Mouse (Mus musculus) gastrocnemius, postnatal 36 days (tissue): ENCODE measurements around the gene Bcan. TPM values are rescaled to one million over a fixed set of nuclear protein-coding genes. Genes with fewer than 3 reads are reported as not detected.

ENCODE experiments used
- DNase-seq, 2 experiments: peaks; one replicate each; pipeline ENCODE4 v3.0.0; 2022
- intact Hi-C: fragments of 180-260 bp; cut with DNase I; formaldehyde crosslinking; loops from one replicate; pipeline ENCODE4 v1.15.1; 2025
- total RNA-seq, 2 experiments: library from RNA; stranded (reverse); gene quantifications; 2 replicates each; pipeline ENCODE4 v1.2.3; 2021

The Bcan gene
- total RNA-seq, 2 experiments from 2014 or later: 0.08 to 0.17 TPM

DNA sequence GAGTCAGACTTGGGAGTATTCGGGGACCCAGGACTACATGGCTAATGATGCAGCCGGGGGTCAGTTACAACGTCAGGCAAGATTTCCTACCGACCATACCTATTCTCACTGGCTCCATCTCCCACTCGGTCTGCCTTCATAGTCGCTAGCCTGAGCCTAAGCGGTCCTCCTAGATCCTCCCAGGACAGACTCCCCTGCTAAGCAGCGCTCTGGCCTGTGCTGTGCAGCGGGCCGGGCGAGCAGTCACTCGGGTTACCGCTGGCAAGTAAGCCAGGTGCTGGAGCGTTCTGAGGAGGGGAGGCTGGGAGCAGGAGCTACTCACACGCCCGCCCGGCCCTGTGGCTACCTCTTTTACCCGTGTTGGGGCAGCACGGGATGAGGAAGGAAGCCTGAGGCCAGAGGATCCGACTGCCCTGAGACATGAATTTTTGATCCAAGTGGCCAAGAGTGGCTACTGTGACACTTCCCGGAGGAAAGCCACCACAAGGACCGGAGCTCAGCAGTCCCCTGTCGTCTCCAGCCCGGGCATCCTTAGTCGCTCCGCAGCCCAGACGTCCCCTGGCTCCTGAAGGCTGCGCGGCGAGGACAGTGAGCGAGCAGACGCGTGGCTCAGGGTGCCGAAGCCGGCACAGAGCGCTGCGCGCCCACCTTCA lies 661 bp downstream of the Bcan start:
- intact Hi-C loops: loop anchor here (1.0 kb wide), 1 partner anchor 28 kb away; the partner anchor contains the start of gene Hapln2
- DNase-seq: no peak

DNA sequence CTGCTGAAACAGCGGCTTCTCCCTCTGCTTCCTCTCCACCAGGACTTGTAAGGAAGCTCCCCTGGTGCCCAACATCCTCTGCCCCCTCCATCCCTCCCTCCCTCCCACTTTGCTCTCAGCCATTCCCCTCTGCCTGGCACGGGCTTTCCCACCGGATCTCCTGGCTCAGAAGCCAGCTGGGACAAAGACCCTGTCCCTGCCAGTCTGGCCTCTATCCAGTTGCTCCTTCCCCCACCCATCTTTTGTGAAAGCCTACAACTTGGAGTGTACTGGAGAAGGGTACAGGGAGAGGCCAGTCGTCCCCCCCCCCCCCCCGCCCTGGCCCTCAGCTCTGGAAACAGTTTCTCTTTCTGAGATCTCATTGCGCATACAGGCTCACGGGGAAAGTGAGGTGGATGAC lies 1.3 kb downstream of the Bcan start:
- no peak for DNase-seq
- intact Hi-C loops: loop anchor here (1.0 kb wide), 1 partner anchor 29 kb away; the partner anchor contains the start of gene Hapln2

DNA sequence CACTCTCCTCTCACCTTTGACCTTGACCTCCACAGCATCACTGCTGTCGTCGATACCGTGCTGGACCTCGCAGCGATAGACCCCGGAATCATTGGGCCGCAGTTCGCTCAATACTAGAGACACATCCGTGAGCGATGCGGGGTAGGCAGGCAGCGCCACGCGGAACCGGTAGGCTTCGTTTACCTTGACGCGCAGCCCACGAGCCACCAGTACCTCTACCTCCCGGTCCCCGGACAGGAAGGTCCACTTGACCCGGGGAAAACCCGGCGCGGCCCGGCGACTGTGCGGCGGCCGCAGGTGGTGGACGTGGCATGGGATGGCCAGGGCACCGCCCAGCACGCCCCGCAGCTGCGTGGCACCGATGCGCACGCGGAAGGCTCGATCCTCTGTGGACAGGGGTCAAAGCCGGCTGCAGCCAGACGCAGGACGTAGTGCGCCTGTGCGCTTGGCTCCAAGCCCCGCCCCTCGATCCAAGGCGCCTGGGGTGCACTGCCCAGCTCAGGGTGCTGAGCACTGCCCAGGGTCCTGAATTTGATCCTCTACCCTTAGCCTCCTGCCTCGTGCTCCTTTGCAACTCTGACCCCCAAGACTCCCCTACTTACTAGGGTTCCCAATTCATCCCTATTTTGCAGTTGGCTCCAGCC lies 2.9 kb downstream of the Bcan start:
- intact Hi-C loops: no loop called here
- no peak for DNase-seq

DNA sequence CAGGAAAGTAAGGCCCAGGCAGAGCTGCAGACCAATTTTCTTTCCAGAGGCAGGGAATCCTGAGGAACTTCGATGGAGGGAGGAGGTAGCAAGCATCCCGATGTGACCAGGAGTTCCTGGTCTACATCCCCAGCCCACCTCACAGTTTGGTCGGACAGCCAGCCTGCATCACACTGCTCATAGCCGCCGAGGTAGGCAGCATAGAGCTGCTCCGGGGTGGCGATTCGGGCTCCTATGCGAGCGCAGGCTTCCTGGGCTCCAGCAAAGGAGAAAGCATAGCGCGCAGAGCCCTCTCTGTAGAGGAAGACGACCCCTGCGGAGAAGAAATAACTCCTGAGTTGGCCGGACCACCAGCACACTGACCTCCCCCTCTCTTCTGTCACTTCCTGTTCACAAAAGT lies 3.6 kb downstream of the Bcan start:
- intact Hi-C loops: no loop called here
- no peak for DNase-seq

DNA sequence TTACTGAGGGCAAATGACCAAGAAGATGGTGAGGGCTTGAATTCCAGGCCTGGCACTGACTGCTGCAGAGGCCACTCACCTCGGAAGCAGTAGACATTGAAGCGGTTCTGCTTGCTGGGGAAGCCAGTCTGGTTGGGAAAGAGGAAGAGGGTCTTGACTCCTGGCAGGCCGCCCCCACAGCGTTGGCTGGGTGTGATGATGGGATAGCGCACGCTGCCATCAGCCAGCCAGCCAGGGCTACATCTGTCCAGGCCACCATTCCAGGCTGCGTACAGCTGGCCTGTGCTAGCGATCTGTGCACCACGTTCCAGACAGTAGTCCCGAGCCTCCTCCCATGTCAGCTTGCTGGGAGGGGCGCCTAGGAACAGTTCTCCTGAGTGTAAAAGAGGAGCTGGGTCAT lies 4.7 kb downstream of the Bcan start:
- intact Hi-C loops: no loop called here
- DNase-seq: no peak

DNA sequence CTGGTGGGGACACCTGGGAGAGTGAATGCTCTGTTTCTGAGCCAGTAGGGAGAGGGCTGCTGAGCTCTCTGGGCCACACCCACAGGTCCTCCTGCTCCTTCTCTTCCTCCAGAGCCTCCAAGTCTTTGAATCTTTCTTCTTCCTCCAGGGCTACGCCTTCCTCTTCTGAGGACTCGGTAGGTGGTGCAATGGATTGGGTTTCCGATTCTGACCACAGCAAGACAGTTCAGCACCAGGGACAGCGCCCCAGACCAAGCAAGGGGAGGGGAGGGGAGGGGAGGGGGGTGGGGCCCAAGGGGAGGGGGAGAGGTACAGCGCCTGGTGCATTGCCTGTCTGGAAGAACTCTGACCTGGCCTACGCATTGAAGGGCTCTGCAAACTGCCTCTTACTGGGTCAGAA lies 6.6 kb downstream of the Bcan start:
- intact Hi-C loops: no loop called here
- no peak for DNase-seq

DNA sequence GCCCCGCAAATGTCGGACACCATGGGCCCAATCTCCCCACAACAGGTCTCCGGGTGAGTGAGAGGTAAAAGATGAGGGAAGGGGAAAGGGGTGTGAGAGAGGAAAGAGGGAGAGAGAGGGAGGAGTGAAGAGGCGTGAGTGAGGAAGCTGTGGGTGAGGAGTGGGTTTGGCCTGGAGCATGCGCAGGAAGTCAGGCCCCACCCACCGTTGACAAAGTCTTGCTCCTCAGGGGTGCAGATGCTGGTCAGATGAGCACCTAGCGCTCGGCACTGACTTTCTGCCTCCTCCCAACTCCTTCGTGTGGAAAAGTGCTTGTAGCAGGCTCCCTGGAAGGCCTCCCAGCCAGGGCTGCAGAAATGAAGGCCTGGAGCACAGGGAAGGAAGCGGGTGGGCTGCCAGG lies 10.1 kb downstream of the Bcan start:
- intact Hi-C loops: loop anchor here (2.0 kb wide), 1 partner anchor 45 kb away; no protein-coding TSS in a partner anchor
- DNase-seq: no peak

DNA sequence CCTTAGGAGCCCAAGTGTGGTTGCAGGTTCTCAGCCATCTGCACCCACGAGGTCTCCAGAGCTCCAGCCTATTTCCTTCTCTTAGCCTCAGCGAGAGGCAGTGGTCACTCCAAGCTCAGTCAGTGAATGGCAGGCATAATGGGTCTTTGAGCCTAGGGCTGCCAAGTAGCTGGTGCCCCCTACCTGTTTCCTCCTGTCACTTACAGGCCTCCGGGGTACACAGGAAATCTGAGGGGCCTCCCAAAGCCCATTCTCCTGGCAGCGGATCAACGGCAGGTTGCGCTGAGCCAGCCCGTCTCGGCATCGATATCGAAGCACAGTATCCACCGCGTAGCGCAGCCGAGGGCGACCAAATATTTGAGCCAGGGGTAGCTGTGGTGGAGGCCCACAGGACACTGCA lies 12.0 kb downstream of the Bcan start:
- no peak for DNase-seq
- intact Hi-C loops: no loop called here

DNA sequence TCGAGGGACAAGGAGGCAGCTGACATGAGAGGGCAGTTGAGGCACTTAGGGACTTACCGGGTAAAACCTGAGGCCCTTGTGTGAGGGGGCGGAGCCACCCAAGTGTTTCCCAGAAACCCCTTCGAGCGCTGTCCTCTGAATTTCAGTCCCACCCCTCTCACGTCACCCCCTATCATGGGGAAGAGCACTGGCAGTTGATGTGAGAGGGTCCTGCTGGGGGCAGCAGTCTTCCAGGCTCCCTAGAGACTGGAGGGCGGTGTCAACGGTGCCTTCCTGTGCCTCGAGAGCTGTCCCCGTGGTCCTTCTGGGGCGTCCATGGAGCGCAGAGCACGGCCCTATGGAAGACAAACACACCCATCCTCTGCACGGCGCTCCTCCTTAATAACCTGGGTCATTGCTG lies 12.4 kb downstream of the Bcan start:
- no peak for DNase-seq
- intact Hi-C loops: loop anchor here (1.0 to 2.0 kb wide), 2 partner anchors 17 to 51 kb away; no protein-coding TSS in a partner anchor

DNA sequence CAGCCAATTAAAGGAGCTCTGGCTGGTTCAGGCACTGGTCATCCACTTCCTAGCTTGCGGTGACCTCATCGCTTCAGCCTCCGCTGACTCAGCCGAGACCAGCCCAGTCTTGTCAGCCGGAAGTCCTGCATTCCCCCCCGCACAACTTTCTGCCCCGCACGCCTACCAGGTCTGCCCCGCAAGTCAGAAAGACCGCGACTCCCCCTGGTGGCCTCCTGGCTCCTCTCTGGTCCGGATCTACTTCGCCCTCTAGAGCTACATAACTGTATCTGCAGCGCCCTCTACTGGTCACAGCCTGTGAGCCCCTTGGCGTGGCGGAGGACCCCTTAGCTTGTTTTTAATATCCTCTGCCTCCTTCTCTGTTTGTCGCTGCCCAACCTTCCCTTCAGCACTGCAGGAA lies 13.2 kb downstream of the Bcan start:
- intact Hi-C loops: loop anchor here (1.0 to 2.0 kb wide), 2 partner anchors 17 to 50 kb away; no protein-coding TSS in a partner anchor
- peak; percentile 92 to 94 for DNase-seq

DNA sequence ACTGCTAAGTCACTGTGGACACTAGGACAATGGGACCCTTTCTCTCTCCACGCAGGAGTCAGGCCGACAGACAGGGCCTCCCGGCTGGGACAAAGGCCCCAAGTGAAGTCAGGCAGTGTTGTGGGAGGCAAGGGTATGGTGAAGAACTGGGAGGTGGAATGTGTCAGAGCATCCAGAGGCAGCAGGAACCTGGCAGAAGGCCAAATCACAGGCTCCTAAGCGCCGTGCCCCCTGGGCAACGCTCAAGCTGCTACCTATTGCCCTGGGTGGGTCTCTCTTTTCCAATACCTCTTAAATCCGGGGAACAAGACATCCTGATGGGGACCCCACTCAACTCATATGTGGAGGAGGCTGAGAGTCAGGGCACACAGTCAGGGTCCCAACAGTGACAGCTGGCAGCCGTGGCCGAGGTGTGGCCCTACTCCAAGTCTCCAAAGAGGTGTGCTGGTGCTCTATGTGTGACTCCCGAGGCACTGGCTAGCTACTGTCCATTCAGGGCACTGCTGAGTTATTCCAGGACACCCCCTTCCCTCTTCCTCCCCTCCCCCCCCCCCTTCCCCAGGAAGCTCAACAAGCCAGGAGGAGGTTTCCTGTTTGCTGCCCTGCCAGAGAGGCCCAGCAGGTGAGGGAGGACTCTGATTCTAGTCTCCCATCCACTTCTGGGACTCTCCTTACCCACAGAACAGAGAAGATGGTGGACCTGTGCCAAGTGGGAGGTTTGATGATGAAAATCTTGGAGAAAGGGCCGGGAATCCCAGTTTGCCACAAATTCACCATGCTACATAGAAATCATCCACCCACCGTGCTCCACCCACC lies 14.3 kb downstream of the Bcan start:
- intact Hi-C loops: loop anchor here (2.0 kb wide), 1 partner anchor 49 kb away; no protein-coding TSS in a partner anchor
- no peak for DNase-seq

DNA sequence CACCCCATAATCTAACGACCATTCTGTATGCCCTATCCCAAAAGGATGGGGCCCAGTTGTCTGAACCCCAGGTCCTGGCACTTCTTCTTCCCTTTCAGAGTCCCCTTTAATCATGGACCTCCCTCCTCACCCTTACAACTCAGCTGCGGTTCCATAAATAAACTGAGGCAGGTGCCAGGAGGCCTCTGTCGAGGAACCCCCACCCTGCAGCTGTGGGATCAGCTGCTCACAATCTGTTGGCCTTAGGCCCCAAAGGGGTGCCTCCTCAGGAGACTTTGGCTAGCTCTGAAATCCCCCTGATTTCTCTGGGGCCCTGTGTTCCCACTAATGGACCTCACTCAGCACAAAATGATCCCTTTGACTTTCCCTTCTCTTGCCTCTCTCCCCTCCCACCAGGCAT lies 15.9 kb downstream of the Bcan start:
- intact Hi-C loops: no loop called here

DNA sequence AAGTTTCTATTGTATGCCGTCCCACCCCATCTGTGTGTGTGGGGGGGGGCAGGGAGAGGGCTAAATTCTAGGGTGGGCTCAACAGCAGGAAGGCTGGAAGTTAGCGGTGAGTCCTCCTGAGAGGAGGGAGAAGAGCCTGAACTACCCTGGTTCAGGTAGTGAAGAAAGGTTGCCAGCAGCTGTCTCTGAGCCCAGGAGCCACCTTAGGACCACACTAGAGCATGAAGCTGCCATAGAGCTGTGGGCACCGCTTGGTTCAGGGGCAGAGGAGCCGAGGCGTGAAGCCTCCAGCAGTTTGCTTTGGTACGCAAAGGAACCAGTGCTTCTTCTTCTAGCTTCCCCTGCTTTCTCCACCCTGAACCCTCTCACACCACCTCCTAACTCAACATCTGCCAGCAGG lies 16.4 kb downstream of the Bcan start:
- intact Hi-C loops: no loop called here
- no peak for DNase-seq

More for the DNA sequence above, 15.9 kb downstream of the Bcan start:
- DNase-seq: no peak

DNA sequence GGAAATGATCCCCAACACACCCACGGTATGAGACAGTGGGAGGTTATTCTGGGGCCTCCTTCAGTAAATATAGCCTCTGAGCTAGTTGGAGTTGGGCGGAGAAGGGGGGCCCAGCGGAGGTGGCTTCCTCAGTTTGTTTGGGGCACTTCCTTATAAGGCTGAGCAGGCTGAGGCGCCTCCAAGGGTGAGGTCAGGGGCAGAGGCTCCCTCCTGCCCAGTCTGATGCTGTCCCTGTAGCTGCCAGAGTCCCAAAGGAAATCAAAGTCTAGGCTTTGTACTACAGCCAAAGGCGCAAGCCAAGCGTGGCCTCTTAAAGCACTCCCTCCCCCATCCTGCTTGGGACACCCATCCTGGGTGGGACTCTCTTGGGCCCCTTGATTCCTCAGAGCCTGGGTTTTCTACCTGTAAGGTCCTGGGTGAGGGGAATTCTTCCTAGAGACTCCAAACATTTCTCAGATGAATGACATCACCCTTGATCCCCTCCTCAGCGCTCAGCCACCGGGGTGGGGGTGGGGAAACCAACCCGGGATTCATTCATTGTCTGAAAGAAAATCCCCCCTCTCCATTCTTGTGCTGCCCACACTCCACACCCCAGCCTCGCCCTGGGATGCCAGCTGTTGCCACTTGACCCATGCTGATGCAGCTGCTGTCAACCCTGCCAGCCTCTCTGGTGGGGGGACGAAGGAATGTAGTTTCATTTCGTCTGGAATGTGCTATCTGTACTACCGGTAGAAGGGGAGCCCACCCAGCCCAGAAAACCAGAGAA lies 17.0 kb downstream of the Bcan start:
- intact Hi-C loops: no loop called here
- peak in 1 of 2 experiments; percentile 36 for DNase-seq

DNA sequence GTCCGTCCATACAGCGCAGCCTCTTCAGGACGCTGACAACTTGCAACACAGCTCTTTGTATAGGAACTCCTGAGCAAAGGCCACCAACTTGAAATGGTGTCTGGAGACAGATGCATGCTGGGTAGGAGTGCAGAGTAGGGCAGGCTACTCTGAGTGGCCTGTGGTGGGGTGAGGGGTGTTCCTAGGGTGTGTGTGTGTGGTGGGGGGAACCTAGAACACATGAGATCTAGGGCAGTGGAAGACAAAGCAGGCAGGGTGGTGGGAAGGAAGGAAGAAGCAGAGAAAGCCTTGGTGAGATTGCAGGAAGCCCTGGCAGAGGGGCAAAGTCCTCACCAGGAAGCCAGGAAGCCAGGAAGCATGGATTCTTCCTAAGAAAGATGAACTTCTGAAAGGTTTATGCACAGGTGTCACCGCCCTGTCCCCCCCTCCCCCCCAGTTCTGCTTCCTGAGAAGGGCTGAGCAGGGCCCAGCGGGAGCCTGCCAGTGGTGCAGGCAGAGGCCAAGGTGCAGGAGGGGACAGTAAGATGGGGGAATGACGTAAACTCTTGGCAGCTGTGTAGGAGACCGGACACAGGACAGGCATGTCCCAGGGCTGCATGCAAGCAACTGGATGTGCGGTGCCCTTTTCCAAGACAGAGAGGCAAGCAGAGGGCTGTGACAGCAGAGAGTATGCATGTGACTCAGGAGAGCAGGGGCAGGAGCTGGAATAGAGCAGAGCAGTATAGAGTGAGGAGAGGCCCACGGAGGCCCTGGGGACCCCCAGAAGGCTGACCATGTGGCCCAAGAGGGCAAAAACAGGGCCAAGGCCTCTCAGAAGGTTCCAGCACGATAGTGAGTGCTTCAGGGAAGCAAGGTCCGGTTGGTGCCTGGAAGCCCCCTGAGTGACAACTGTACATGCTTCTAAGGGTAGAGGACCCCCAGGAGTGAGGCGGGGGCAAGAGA lies 17.9 kb downstream of the Bcan start:
- intact Hi-C loops: no loop called here
- DNase-seq: peak in 1 of 2 experiments; percentile 59

DNA sequence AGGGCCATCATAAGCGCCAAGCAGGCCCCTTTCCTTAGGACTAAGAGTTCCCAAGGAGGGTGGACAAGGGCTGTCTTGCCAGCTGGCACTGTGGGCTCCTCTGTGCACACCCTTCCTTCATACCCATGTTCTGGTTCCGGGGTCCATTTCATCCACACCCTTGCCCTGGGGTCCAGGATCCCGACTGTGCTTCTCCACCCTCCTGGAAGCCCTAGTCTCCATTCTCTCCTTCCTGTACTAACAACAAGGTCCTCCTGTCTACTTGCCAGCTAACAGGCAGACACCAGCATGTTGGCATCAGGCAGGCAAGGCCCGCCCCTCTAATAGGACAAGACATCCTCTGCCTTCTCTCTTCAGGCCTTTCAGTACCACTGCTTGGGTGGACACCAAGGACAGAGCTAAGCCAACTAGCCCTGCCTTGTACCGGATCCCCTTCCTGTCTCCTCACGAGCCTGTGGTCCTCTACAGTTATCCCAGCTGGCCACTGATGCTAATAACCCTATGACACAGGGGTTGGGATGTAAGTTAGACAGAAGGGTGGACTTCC lies 18.7 kb downstream of the Bcan start:
- DNase-seq: no peak
- intact Hi-C loops: no loop called here

DNA sequence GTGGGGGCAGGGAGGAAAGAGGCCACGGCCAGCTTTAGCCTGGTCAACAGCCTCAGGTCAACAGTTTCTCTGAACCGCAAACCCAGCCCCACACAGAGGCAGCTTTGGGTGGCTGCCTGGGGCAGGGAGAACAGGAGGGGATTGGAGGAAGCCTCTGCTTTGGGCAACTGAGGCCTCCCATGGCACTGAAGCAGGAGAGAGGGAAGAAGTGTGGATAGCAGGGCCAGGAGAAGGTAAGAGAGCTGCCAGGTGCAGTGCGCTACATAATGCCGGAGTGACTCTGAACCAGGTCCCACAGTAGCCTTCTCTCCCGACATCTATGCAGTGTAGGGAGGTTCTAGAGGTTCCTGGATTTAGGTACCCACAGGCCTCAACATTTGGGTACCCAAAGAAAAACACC lies 19.3 kb downstream of the Bcan start:
- intact Hi-C loops: no loop called here
- DNase-seq: no peak

DNA sequence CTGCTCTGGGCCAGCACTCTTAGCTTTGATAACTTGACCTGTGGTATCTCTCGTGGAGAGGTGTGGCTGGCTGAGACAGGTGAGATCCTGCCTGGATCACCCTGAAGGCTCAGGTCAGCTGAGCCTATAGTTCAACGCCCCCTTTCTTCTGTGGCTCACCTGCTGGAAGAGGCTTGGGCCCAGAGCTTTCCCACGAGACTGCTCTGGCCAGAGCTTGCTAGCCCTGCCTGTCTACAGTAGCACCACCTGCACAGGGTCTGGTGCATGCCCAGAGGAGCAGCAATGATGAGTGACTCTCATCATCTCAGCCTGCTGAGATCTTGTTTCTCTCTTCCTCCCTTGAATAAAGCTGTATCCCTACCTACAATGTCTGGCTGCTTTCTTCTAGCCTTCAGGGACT lies 19.9 kb downstream of the Bcan start:
- no peak for DNase-seq

DNA sequence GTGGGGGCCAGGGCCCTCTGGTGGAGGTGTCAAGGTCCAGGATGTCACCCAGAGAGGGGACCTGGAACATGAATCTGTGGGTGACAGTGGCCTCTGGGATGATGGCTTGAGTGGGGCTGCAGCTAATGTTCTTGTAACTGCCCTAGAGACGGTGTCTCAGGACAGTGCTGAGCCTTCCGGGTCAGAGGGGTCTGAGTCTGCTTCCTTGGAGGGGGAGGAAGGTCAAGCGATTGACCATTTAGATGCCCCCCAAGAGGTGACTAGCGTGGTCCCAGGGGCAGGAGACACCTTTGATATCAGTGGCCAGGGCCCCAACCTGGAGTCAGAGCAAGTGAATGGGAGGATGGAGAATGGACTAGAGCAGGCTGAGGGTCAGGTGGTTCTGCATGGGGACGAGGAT lies 20.5 kb downstream of the Bcan start:
- no peak for DNase-seq
- intact Hi-C loops: no loop called here

More for the DNA sequence above, 19.9 kb downstream of the Bcan start:
- intact Hi-C loops: no loop called here
